Mouse (Mus musculus) liver, embryonic 14.5 days (tissue): ENCODE measurements around the gene Dab2ip. TPM values are rescaled to one million over a fixed set of nuclear protein-coding genes. Genes with fewer than 3 reads are reported as not detected.

Experiments used
- ATAC-seq: fragments of 200-750 bp; cut with Nextera tagmentation; 2 replicates; pipeline ENCODE4 v1.8.0; 2017; ENCODE audit warnings: moderate number of reproducible peaks, mild to moderate bottlenecking, moderate library complexity; ENCODE audit not compliant: insufficient read depth
- DNase-seq, 3 experiments: peaks; one replicate each; pipeline ENCODE4 v3.0.0-alpha.2; 2012 to 2013; ENCODE audit warnings: low read depth in 3 of 3, low spot score in 3 of 3
- H3K27ac ChIP-seq: fragments of 300-500 bp; sonication (generic); 2 replicates; pipeline ENCODE4 v1.5.1; 2014; ENCODE audit warnings: moderate library complexity, mild to moderate bottlenecking, control low read depth, inconsistent platforms
- H3K27me3 ChIP-seq: fragments of 300-500 bp; sonication (generic); 2 replicates; pipeline ENCODE4 v1.6.1; 2014; ENCODE audit warnings: mild to moderate bottlenecking, low read length, moderate library complexity; ENCODE audit not compliant: control insufficient read depth, insufficient read depth
- H3K36me3 ChIP-seq: fragments of 300-500 bp; sonication (generic); replicated peaks from 2 replicates; pipeline ENCODE4 v1.6.1; 2014; ENCODE audit warnings: low read depth; ENCODE audit not compliant: control insufficient read depth, insufficient read depth
- H3K4me1 ChIP-seq, 2 experiments: fragments of 200-500 bp in 1 of 2; fragments of 300-500 bp in 1 of 2; sonication (generic) in 1 of 2; replicated peaks; 2 replicates each; pipeline ENCODE4 v1.6.1; 2012 to 2014; ENCODE audit warnings: antibody characterized with exemption in 1 of 2, inconsistent platforms in 1 of 2, low read length in 1 of 2; ENCODE audit not compliant: control insufficient read depth in 2 of 2, insufficient read depth in 2 of 2
- H3K4me2 ChIP-seq: fragments of 300-500 bp; sonication (generic); 2 replicates; pipeline ENCODE4 v1.6.1; 2014; ENCODE audit warnings: low read depth, mild to moderate bottlenecking, control low read depth, moderate library complexity
- H3K4me3 ChIP-seq, 2 experiments: fragments of 200-500 bp in 1 of 2; fragments of 300-500 bp in 1 of 2; sonication (generic) in 1 of 2; 2 replicates each; pipeline ENCODE4 v1.5.1; 2012 to 2014; ENCODE audit warnings: low read depth in 2 of 2, low read length in 2 of 2, mild to moderate bottlenecking in 2 of 2, control low read depth in 1 of 2, inconsistent platforms in 1 of 2, moderate library complexity in 1 of 2; ENCODE audit not compliant: insufficient read depth in 1 of 2
- H3K9ac ChIP-seq: fragments of 300-500 bp; sonication (generic); replicated peaks from 2 replicates; pipeline ENCODE4 v1.6.1; 2014; ENCODE audit warnings: mild to moderate bottlenecking, control low read depth, moderate library complexity
- H3K9me3 ChIP-seq: fragments of 300-500 bp; sonication (generic); 2 replicates; pipeline ENCODE4 v1.6.1; 2016; ENCODE audit warnings: low read length, mixed read lengths; ENCODE audit not compliant: control insufficient read depth
- CTCF ChIP-seq: IDR thresholded peaks from 2 replicates; pipeline ENCODE4 v1.5.1; 2016; ENCODE audit warnings: antibody characterized with exemption, low read depth, control low read depth
- EP300 ChIP-seq: IDR thresholded peaks from 2 replicates; pipeline ENCODE4 v1.6.1; 2016; ENCODE audit warnings: antibody characterized with exemption, low read depth
- WGBS: fragments of 180-500 bp; shearing (Covaris S2); extraction: QIAGEN DNeasy Blood & Tissue Kit; methylation state at CpG from one replicate; pipeline ENCODE4 v1.1.7; 2014; ENCODE audit not compliant: insufficient replicate concordance; 5-methylcytosine and 5-hydroxymethylcytosine counted together
- polyA plus RNA-seq, 2 experiments: library from polyadenylated mRNA; depleted of rRNA in 1 of 2; stranded (reverse) in 1 of 2; unstranded in 1 of 2; fragments of >200 nt; fragmentation: Nextera tagmentation in 1 of 2; extraction: Ambion mirVana in 1 of 2; gene quantifications; 2 replicates each; pipeline versions ENCODE4 v1.2.1 to v1.2.3; 2012 to 2014

Dab2ip gene
- polyA plus RNA-seq, 2 experiments: 3.2 to 4.0 TPM

DNA sequence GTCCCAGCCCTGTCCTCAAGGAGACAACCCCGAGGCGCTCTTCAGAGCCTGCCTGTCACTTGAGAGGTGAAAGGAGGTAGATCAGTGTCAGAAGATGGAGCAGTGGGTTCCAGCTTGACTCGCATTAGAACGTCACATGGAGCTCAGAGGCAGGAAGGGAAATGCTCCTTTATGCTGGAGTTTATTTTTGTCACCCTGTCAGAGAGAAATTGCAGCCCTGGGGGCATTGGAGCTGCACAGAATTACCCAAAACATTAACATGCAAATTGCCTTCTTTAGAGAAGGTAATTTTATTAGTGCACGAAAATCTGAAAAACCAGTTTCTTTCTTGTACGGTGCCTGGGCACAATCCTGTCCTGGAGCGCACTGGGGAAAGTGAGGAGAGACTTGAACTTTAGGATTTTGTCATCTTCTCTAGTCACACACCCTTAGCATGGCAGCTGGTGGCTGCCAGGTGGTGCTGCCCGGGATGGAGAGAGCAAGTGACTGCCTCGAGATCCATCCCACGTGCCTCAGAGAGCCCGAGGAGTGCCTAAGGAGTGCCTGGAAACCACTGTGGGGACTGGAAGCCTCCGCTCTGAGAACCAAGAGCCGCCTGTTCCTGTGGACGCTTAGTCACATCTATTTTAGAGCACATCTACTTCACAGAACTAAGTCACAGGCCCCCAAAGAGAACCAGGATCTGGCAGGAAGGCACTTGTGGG, 209.9 kb downstream of the Dab2ip start:
- no peak overlapping the region for H3K27ac ChIP-seq
- H3K9me3 ChIP-seq: no peaks in the 10 kb centered on the region
- no peaks in the 10 kb centered on the region for H3K36me3 ChIP-seq
- WGBS: 29% methylated on average over 14 of the region's 14 CpGs
- H3K4me1 ChIP-seq: no peaks in the 10 kb centered on the region
- H3K4me2 ChIP-seq: no peak overlapping the region
- H3K4me3 ChIP-seq: no peak overlapping the region
- no peaks in the 10 kb centered on the region for H3K27me3 ChIP-seq
- ATAC-seq (no peak), DNase-seq (no peak)
- no peak overlapping the region for H3K9ac ChIP-seq
- no peak for TF ChIP-seq EP300
- TF ChIP-seq CTCF: no peak

DNA sequence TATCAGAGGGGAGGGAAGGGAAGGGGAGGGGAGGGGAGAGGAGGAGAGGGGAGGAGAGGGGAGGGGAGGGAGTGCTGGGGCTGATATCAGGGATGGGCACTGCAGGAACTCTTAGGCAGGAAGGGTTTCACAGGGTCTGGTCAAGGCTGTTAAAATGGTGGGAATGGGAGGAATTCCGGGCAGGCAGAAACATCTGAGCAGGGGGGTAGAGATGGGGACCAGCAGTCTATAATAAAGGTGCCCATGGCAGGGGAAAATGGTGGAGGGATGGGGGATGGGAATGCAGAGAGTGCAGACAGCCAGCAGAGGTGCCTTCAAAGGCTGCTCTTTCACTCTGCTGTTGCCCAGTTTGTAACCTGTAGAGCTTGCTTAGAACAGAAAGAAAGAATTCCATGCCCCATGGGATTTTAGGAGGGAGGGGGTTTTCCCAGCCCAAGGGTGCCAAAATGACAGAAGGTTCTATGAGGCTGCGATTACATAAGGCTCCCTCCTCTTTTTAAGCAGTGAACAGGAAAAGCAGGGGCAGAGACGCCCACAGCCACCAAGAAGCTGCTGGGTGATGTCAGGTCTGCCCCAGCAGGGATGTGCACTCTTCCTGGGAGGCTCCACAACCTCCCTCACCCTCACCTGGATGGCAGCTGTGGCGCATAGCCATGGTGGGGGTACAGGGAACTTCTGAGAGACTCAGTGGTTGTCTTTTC, 210.6 kb downstream of the Dab2ip start:
- 31% methylated on average over 4 of the region's 4 CpGs for WGBS
- H3K9ac ChIP-seq: no peak overlapping the region
- H3K4me3 ChIP-seq: no peak overlapping the region
- H3K27me3 ChIP-seq: no peaks in the 10 kb centered on the region
- ATAC-seq (no peak), DNase-seq (no peak)
- no peaks in the 10 kb centered on the region for H3K4me1 ChIP-seq
- no peaks in the 10 kb centered on the region for H3K36me3 ChIP-seq
- H3K27ac ChIP-seq: no peak overlapping the region
- no peak overlapping the region for H3K4me2 ChIP-seq
- no peaks in the 10 kb centered on the region for H3K9me3 ChIP-seq
- no peak for TF ChIP-seq CTCF

GRCm38 (mm10) chr2:35769398-35769797, 211.3 kb downstream of the Dab2ip start:
- no peak overlapping the region for H3K4me2 ChIP-seq
- H3K4me3 ChIP-seq: no peak overlapping the region
- TF ChIP-seq EP300: no peak
- TF ChIP-seq CTCF: no peak
- WGBS: 60% methylated on average over 12 of the region's 12 CpGs
- no peaks in the 10 kb centered on the region for H3K27me3 ChIP-seq
- no peak overlapping the region for H3K27ac ChIP-seq
- no peaks in the 10 kb centered on the region for H3K4me1 ChIP-seq
- H3K36me3 ChIP-seq: no peaks in the 10 kb centered on the region
- H3K9ac ChIP-seq: no peak overlapping the region
- no peak for DNase-seq
- no peak for ATAC-seq
- H3K9me3 ChIP-seq: no peaks in the 10 kb centered on the region

- TF ChIP-seq CTCF (no peak), EP300 (no peak)
- Histone ChIP-seq H3K9ac (no peak overlapping the region), H3K27ac (no peak overlapping the region), H3K4me3 (no peak overlapping the region), H3K27me3 (no peaks in the 10 kb centered on the region), H3K36me3 (no peaks in the 10 kb centered on the region), H3K4me2 (no peak overlapping the region), H3K4me1 (no peaks in the 10 kb centered on the region), H3K9me3 (no peaks in the 10 kb centered on the region)
- no peak for DNase-seq
- WGBS: 52% methylated on average over 2 of the region's 2 CpGs
- no peak for ATAC-seq
These were observed 212.5 kb downstream of the Dab2ip start for GRCm38 (mm10) chr2:35770541-35770940.

GRCm38 (mm10) chr2:35775651-35776055, 217.6 kb downstream of the Dab2ip start:
- H3K36me3 ChIP-seq: no peaks in the 10 kb centered on the region
- no peaks in the 10 kb centered on the region for H3K4me1 ChIP-seq
- H3K9me3 ChIP-seq: no peaks in the 10 kb centered on the region
- H3K9ac ChIP-seq: no peak overlapping the region
- H3K27ac ChIP-seq: no peak overlapping the region
- H3K4me2 ChIP-seq: no peak overlapping the region
- ATAC-seq (no peak), DNase-seq (no peak)
- H3K27me3 ChIP-seq: no peaks in the 10 kb centered on the region
- H3K4me3 ChIP-seq: no peak overlapping the region
- no peak for TF ChIP-seq CTCF
- no peak for TF ChIP-seq EP300
- 35% methylated on average over 5 of the region's 5 CpGs for WGBS
